Mouse (Mus musculus) midbrain, embryonic 10.5 days (tissue): ENCODE results near the gene Sgf29. TPM values are rescaled to one million over a fixed set of nuclear protein-coding genes. Genes with fewer than 3 reads are reported as not detected.

Experiments used
- polyA plus RNA-seq: library from polyadenylated mRNA; unstranded; fragments of >200 nt; fragmentation: Nextera tagmentation; extraction: Ambion mirVana; gene quantifications from 2 replicates; pipeline ENCODE4 v1.2.1, GENCODE M21; 2016

Sgf29 gene
- polyA plus RNA-seq, 1 experiment from 2014 or later, result 61.9 TPM

Other genes starting within 250 kb of the Sgf29 start
- 0.07 and 0.16 TPM in 2 replicates for gene Cd19, start 234.4 kb upstream of the Sgf29 start, polyA plus RNA-seq
- 26.6 and 27.0 TPM in 2 replicates for gene Rabep2, start 220.6 kb upstream of the Sgf29 start, polyA plus RNA-seq
- 0.16 and 0.28 TPM in 2 replicates for gene Atp2a1, start 186.2 kb upstream of the Sgf29 start, polyA plus RNA-seq
- gene Sh2b1, start 173.9 kb upstream of the Sgf29 start, polyA plus RNA-seq, result 54.1 and 58.7 TPM in 2 replicates
- 161 and 178 TPM in 2 replicates for gene Tufm, start 161.9 kb upstream of the Sgf29 start, polyA plus RNA-seq
- gene Atxn2l, start 145.9 kb upstream of the Sgf29 start, polyA plus RNA-seq, result 44.8 and 50.2 TPM in 2 replicates
- gene Eif3c, start 82.9 kb upstream of the Sgf29 start, polyA plus RNA-seq, result 206 and 215 TPM in 2 replicates
- gene Apobr, start 64.4 kb upstream of the Sgf29 start, polyA plus RNA-seq, result 0.41 and 0.58 TPM in 2 replicates
- 23.8 and 32.3 TPM in 2 replicates for gene Cln3, start 63.5 kb upstream of the Sgf29 start, polyA plus RNA-seq
- not detected in 2 replicates for gene Il27, start 54.4 kb upstream of the Sgf29 start, polyA plus RNA-seq
- gene Nupr1, start 18.4 kb upstream of the Sgf29 start, polyA plus RNA-seq, result 1.6 and 3.1 TPM in 2 replicates
- 0.29 TPM in 1 of 2 replicates, not detected in the other for gene Sult1a1, start 27.1 kb downstream of the Sgf29 start, polyA plus RNA-seq
- 186 and 216 TPM in 2 replicates for gene Bola2, start 46.1 kb downstream of the Sgf29 start, polyA plus RNA-seq
- 14.1 and 15.5 TPM in 2 replicates for gene Slx1b, start 46.5 kb downstream of the Sgf29 start, polyA plus RNA-seq
- 42.7 and 50.1 TPM in 2 replicates for gene Coro1a, start 58.5 kb downstream of the Sgf29 start, polyA plus RNA-seq
- 53.8 and 54.9 TPM in 2 replicates for gene Mapk3, start 110.3 kb downstream of the Sgf29 start, polyA plus RNA-seq
- 0.68 and 1.1 TPM in 2 replicates for gene Gdpd3, start 117.0 kb downstream of the Sgf29 start, polyA plus RNA-seq
- gene Ypel3, start 127.6 kb downstream of the Sgf29 start, polyA plus RNA-seq, result 41.0 and 60.5 TPM in 2 replicates
- 0.42 and 0.64 TPM in 2 replicates for gene Tbx6, start 132.2 kb downstream of the Sgf29 start, polyA plus RNA-seq
- 376 and 407 TPM in 2 replicates for gene Ppp4c, start 143.2 kb downstream of the Sgf29 start, polyA plus RNA-seq
- 4.1 and 7.7 TPM in 2 replicates for gene Fam57b, start 148.4 kb downstream of the Sgf29 start, polyA plus RNA-seq
- not detected in 2 replicates for gene 4930451I11Rik, start 182.3 kb downstream of the Sgf29 start, polyA plus RNA-seq
- gene Doc2a, start 198.1 kb downstream of the Sgf29 start, polyA plus RNA-seq, result 6.6 and 8.4 TPM in 2 replicates
- 50.1 and 50.7 TPM in 2 replicates for gene Hirip3, start 212.7 kb downstream of the Sgf29 start, polyA plus RNA-seq
- gene Ino80e, start 213.1 kb downstream of the Sgf29 start, polyA plus RNA-seq, result 105 and 107 TPM in 2 replicates
- gene Taok2, start 235.4 kb downstream of the Sgf29 start, polyA plus RNA-seq, result 53.2 and 61.1 TPM in 2 replicates